Mouse (Mus musculus): ENCODE results near the gene Tceanc2. TPM values are rescaled to one million over a fixed set of nuclear protein-coding genes. Genes with fewer than 3 reads are reported as not detected.
A peak's percentile ranks its signal among the peaks of the same experiment; 100 is the strongest.

Tceanc2 gene
- polyA plus RNA-seq, 1 experiment from 2014 or later, result 12.7 TPM

DNA sequence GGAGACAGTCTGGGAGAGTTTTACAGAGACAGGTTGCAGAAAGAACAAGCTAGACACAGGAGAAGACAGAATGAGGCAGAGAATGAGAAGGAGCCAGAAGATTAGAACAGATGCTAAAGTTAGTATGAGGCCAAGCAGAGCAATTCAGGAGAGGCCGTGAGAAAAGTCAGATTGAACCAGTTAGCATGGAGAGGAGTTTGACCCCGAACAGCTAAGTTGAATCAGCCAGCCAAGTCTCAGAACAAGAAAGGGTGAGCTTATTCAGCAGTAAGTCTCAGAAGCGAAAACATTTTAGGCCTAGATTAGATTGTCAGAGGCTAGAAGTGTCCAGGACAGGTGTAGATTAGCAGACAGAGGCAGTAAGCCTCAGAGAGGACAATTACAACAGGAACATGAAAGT, 42.4 kb downstream of the Tceanc2 start:
- no peak overlapping the region for H3K4me3 ChIP-seq (ENCODE audit: low read depth, low read length)
- H3K4me1 ChIP-seq (ENCODE audit: insufficient read depth), result 0 out of 2 replicates have a peak, but pooled peaks cover 2% of the 10 kb centered on the region
- H3K9ac ChIP-seq (replicated peaks), result no peak overlapping the region
- no peak for TF ChIP-seq CTCF (IDR thresholded peaks at IDR 0.05; ENCODE audit: low read depth)
- TF ChIP-seq EP300 (IDR thresholded peaks at IDR 0.05; ENCODE audit: low read depth), result no peak
- no peak overlapping the region for H3K4me2 ChIP-seq (ENCODE audit: low read depth, low read length)
- no peaks in the 10 kb centered on the region for H3K27me3 ChIP-seq (ENCODE audit: insufficient read depth, low read length)
- DNase-seq (no peak), ATAC-seq (no peak)
- WGBS (ENCODE audit: insufficient replicate concordance), result 60% methylated on average over 3 of the region's 3 CpGs
- H3K27ac ChIP-seq (ENCODE audit: low read depth), result no peak overlapping the region
- no peaks in the 10 kb centered on the region for H3K9me3 ChIP-seq (ENCODE audit: low read length)
- H3K36me3 ChIP-seq (replicated peaks; ENCODE audit: insufficient read depth, low read length), result peaks cover 6% of the 10 kb centered on the region

- Histone ChIP-seq H3K4me3 (ENCODE audit: low read depth, low read length) (no peak overlapping the region), H3K9ac (replicated peaks) (no peak overlapping the region), H3K27ac (ENCODE audit: low read depth) (no peak overlapping the region), H3K9me3 (ENCODE audit: low read length) (no peaks in the 10 kb centered on the region), H3K4me1 (ENCODE audit: insufficient read depth) (0 out of 2 replicates have a peak, but pooled peaks cover 2% of the 10 kb centered on the region), H3K4me2 (ENCODE audit: low read depth, low read length) (no peak overlapping the region), H3K27me3 (ENCODE audit: insufficient read depth, low read length) (no peaks in the 10 kb centered on the region), H3K36me3 (replicated peaks; ENCODE audit: insufficient read depth, low read length) (peaks cover 6% of the 10 kb centered on the region)
- TF ChIP-seq EP300 (IDR thresholded peaks at IDR 0.05; ENCODE audit: low read depth) (no peak), CTCF (IDR thresholded peaks at IDR 0.05; ENCODE audit: low read depth) (no peak)
- 61% methylated on average over 5 of the region's 5 CpGs for WGBS (ENCODE audit: insufficient replicate concordance)
- DNase-seq (no peak), ATAC-seq (no peak)
Measured at GRCm38 (mm10) chr4:107135663-107136062, 43.3 kb downstream of the Tceanc2 start.

DNA sequence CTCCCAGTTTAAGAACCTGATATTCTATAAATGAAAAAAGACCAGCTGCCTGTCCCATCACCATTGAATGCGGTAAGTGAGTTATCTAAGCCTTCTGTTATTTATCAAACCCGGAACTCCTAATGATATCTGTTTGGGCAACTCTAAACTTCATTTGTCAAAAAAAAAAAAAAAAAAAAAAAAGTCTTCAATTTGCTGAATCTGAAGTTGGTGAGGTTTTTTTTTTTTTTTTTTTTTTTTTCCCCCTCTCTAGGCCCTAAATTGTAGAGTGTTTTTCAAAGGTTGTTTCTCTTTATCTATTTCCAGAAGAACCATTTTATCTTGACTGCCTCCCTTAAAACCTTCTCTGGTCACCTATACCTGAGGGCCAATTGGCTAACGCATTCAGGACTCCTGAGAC, 44.0 kb downstream of the Tceanc2 start:
- H3K4me3 ChIP-seq (ENCODE audit: low read depth, low read length), result no peak overlapping the region
- 84% methylated on average over 3 of the region's 3 CpGs for WGBS (ENCODE audit: insufficient replicate concordance)

DNA sequence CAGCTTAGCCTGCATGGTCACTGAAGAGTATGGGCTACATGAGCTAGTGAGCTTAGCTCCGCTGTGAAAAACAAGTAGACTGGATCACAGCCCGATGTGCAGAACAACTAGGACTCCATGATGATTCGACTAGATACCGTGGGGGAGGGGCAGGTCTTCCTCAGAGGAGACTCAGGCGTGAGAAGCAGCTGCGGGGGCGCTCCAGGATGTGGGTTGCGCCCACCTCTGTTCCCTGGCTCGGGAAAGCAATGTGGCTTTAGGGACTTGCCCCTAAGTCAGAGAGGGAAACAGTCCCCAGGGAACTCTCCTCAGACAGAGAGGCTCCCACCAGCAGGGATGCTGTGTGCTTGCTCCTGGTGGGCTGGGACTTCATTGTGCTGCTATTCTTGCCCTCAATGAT, 48.4 kb downstream of the Tceanc2 start:
- H3K4me3 ChIP-seq (ENCODE audit: low read depth, low read length), result no peak overlapping the region
- no peak overlapping the region for H3K4me2 ChIP-seq (ENCODE audit: low read depth, low read length)
- H3K9ac ChIP-seq (replicated peaks), result no peak overlapping the region
- no peak for ATAC-seq
- H3K27me3 ChIP-seq (ENCODE audit: insufficient read depth, low read length), result no peaks in the 10 kb centered on the region
- no peak overlapping the region for H3K27ac ChIP-seq (ENCODE audit: low read depth)
- DNase-seq, result no peak
- 0 out of 2 replicates have a peak, but pooled peaks cover 5% of the 10 kb centered on the region for H3K4me1 ChIP-seq (ENCODE audit: insufficient read depth)
- no peaks in the 10 kb centered on the region for H3K9me3 ChIP-seq (ENCODE audit: low read length)
- H3K36me3 ChIP-seq (replicated peaks; ENCODE audit: insufficient read depth, low read length), result no peaks in the 10 kb centered on the region
- 39% methylated on average over 9 of the region's 9 CpGs for WGBS (ENCODE audit: insufficient replicate concordance)
- TF ChIP-seq CTCF (IDR thresholded peaks at IDR 0.05; ENCODE audit: low read depth) (no peak), EP300 (IDR thresholded peaks at IDR 0.05; ENCODE audit: low read depth) (no peak)

More for the DNA sequence above, 44.0 kb downstream of the Tceanc2 start:
- Histone ChIP-seq H3K36me3 (replicated peaks; ENCODE audit: insufficient read depth, low read length) (peaks cover 6% of the 10 kb centered on the region), H3K27ac (ENCODE audit: low read depth) (no peak overlapping the region), H3K4me1 (ENCODE audit: insufficient read depth) (no peaks in the 10 kb centered on the region), H3K27me3 (ENCODE audit: insufficient read depth, low read length) (no peaks in the 10 kb centered on the region), H3K4me2 (ENCODE audit: low read depth, low read length) (no peak overlapping the region), H3K9ac (replicated peaks) (no peak overlapping the region), H3K9me3 (ENCODE audit: low read length) (no peaks in the 10 kb centered on the region)
- DNase-seq (no peak), ATAC-seq (no peak)
- no peak for TF ChIP-seq EP300 (IDR thresholded peaks at IDR 0.05; ENCODE audit: low read depth)
- no peak for TF ChIP-seq CTCF (IDR thresholded peaks at IDR 0.05; ENCODE audit: low read depth)

- 54% methylated on average over 8 of the region's 8 CpGs for WGBS (ENCODE audit: insufficient replicate concordance)
- DNase-seq, result no peak
- Histone ChIP-seq H3K4me1 (ENCODE audit: insufficient read depth) (0 out of 2 replicates have a peak, but pooled peaks cover 5% of the 10 kb centered on the region), H3K36me3 (replicated peaks; ENCODE audit: insufficient read depth, low read length) (no peaks in the 10 kb centered on the region), H3K9ac (replicated peaks) (no peak overlapping the region), H3K4me3 (ENCODE audit: low read depth, low read length) (no peak overlapping the region), H3K27ac (ENCODE audit: low read depth) (no peak overlapping the region), H3K9me3 (ENCODE audit: low read length) (no peaks in the 10 kb centered on the region), H3K27me3 (ENCODE audit: insufficient read depth, low read length) (no peaks in the 10 kb centered on the region), H3K4me2 (ENCODE audit: low read depth, low read length) (no peak overlapping the region)
- peak; percentile 79 for ATAC-seq
- no peak for TF ChIP-seq EP300 (IDR thresholded peaks at IDR 0.05; ENCODE audit: low read depth)
- no peak for TF ChIP-seq CTCF (IDR thresholded peaks at IDR 0.05; ENCODE audit: low read depth)
Measured at GRCm38 (mm10) chr4:107129373-107129772, 49.5 kb downstream of the Tceanc2 start.

GRCm38 (mm10) chr4:107127901-107128669, 50.8 kb downstream of the Tceanc2 start:
- DNase-seq (no peak), ATAC-seq (no peak)
- Histone ChIP-seq H3K36me3 (replicated peaks; ENCODE audit: insufficient read depth, low read length) (no peaks in the 10 kb centered on the region), H3K9me3 (ENCODE audit: low read length) (no peaks in the 10 kb centered on the region), H3K4me3 (ENCODE audit: low read depth, low read length) (no peak overlapping the region), H3K9ac (replicated peaks) (no peak overlapping the region), H3K4me2 (ENCODE audit: low read depth, low read length) (no peak overlapping the region), H3K4me1 (ENCODE audit: insufficient read depth) (0 out of 2 replicates have a peak, but pooled peaks cover 5% of the 10 kb centered on the region), H3K27me3 (ENCODE audit: insufficient read depth, low read length) (no peaks in the 10 kb centered on the region), H3K27ac (ENCODE audit: low read depth) (no peak overlapping the region)
- WGBS (ENCODE audit: insufficient replicate concordance), result 63% methylated on average over 13 of the region's 13 CpGs
- no peak for TF ChIP-seq EP300 (IDR thresholded peaks at IDR 0.05; ENCODE audit: low read depth)
- no peak for TF ChIP-seq CTCF (IDR thresholded peaks at IDR 0.05; ENCODE audit: low read depth)

All from liver, postnatal 0 days (tissue).